Mouse (Mus musculus) ES-E14 (cell line): ENCODE data around the gene Slit3. TPM values are rescaled to one million over a fixed set of nuclear protein-coding genes. Genes with fewer than 3 reads are reported as not detected.

Experiments used
- DNase-seq: peaks from one replicate; pipeline ENCODE4 v3.0.0-alpha.2; 2013; ENCODE audit warnings: low read depth, low spot score
- H3K27ac ChIP-seq: 2 replicates; pipeline ENCODE4 v1.5.1; 2012; ENCODE audit warnings: low read depth, mild to moderate bottlenecking, low read length, moderate library complexity, mixed read lengths; ENCODE audit not compliant: poor library complexity, insufficient read depth, severe bottlenecking
- H3K36me3 ChIP-seq: 2 replicates; pipeline ENCODE4 v1.6.1; 2012; ENCODE audit warnings: mild to moderate bottlenecking, low read length, moderate library complexity, mixed read lengths; ENCODE audit not compliant: control insufficient read depth, poor library complexity, insufficient read depth, severe bottlenecking
- H3K4me1 ChIP-seq, 2 experiments: fragments of 150-350 bp in 1 of 2; sonication (generic) in 1 of 2; 2 replicates each; pipeline ENCODE4 v1.6.1; 2012; ENCODE audit warnings: low read length in 2 of 2, mild to moderate bottlenecking in 1 of 2, mixed read lengths in 1 of 2; ENCODE audit not compliant: control insufficient read depth in 2 of 2, insufficient read depth in 2 of 2, poor library complexity in 1 of 2
- H3K4me3 ChIP-seq, 2 experiments: fragments of 150-350 bp in 1 of 2; sonication (generic) in 1 of 2; 2 replicates each; pipeline ENCODE4 v1.5.1; 2012; ENCODE audit warnings: low read length in 2 of 2, low read depth in 1 of 2, mild to moderate bottlenecking in 1 of 2, mixed read lengths in 1 of 2; ENCODE audit not compliant: insufficient read depth in 1 of 2, poor library complexity in 1 of 2, severe bottlenecking in 1 of 2
- H3K9ac ChIP-seq: 2 replicates; pipeline ENCODE4 v1.6.1; 2012; ENCODE audit warnings: low read depth, mild to moderate bottlenecking, low read length, mixed read lengths; ENCODE audit not compliant: poor library complexity, insufficient read depth, severe bottlenecking
- H3K9me3 ChIP-seq: fragments of 150-350 bp; sonication (generic); 2 replicates; pipeline ENCODE4 v1.6.1; 2012; ENCODE audit warnings: low read depth, mild to moderate bottlenecking, low read length; ENCODE audit not compliant: control insufficient read depth, insufficient read depth
- CHD2 ChIP-seq: IDR thresholded peaks from 2 replicates; pipeline ENCODE4 v1.6.1; 2014; ENCODE audit warnings: mild to moderate bottlenecking, low read depth, low read length, inconsistent platforms
- HCFC1 ChIP-seq: IDR thresholded peaks from 2 replicates; pipeline ENCODE4 v1.6.1; 2012; ENCODE audit warnings: low read length, inconsistent platforms, borderline replicate concordance; ENCODE audit not compliant: insufficient read depth
- MAFK ChIP-seq: IDR thresholded peaks from 2 replicates; pipeline ENCODE4 v1.6.1; 2014; ENCODE audit warnings: mild to moderate bottlenecking, low read depth, low read length, inconsistent platforms; ENCODE audit not compliant: insufficient read depth
- ZC3H11A ChIP-seq: IDR thresholded peaks from 2 replicates; pipeline ENCODE4 v1.6.1; 2012; ENCODE audit warnings: low read depth, mild to moderate bottlenecking, inconsistent platforms, low read length, borderline replicate concordance
- ZNF384 ChIP-seq: IDR thresholded peaks from 2 replicates; pipeline ENCODE4 v1.6.1; 2012; ENCODE audit warnings: low read depth, low read length, inconsistent platforms
- in situ Hi-C, 2 experiments: fragments of 600-800 bp; cut with MboI; formaldehyde crosslinking; loops; one replicate each; pipeline ENCODE4 v1.15.1; 2025; ENCODE audit warnings: low sequenced_read_pairs in 2 of 2, inconsistent platforms in 1 of 2; ENCODE audit not compliant: unreplicated experiment in 2 of 2
- total RNA-seq: library from RNA; depleted of rRNA; stranded (reverse); fragments of 300-350 nt; gene quantifications from 2 replicates; pipeline ENCODE4 v1.2.3, GENCODE M21; 2012

Gene Slit3
- total RNA-seq, 1 experiment, result 3.7 TPM

- no peak overlapping the region for H3K27ac ChIP-seq
- peaks cover 0 to 3% of the 10 kb centered on the region in 2 experiments; a peak in 1 of 4 replicates for H3K4me1 ChIP-seq
- no peak for DNase-seq
- in situ Hi-C loops, result no loop called here
- H3K9ac ChIP-seq, result no peak overlapping the region
- TF ChIP-seq MAFK, result no peak
- TF ChIP-seq HCFC1, result no peak
- TF ChIP-seq ZC3H11A, result no peak
- no peak for TF ChIP-seq CHD2
- TF ChIP-seq ZNF384, result no peak
- no peak overlapping the region for H3K4me3 ChIP-seq
- H3K36me3 ChIP-seq, result no peaks in the 10 kb centered on the region
- no peaks in the 10 kb centered on the region for H3K9me3 ChIP-seq
Observed at GRCm38 (mm10) chr11:35088136-35088535, 32.9 kb upstream of the Slit3 start.

DNA sequence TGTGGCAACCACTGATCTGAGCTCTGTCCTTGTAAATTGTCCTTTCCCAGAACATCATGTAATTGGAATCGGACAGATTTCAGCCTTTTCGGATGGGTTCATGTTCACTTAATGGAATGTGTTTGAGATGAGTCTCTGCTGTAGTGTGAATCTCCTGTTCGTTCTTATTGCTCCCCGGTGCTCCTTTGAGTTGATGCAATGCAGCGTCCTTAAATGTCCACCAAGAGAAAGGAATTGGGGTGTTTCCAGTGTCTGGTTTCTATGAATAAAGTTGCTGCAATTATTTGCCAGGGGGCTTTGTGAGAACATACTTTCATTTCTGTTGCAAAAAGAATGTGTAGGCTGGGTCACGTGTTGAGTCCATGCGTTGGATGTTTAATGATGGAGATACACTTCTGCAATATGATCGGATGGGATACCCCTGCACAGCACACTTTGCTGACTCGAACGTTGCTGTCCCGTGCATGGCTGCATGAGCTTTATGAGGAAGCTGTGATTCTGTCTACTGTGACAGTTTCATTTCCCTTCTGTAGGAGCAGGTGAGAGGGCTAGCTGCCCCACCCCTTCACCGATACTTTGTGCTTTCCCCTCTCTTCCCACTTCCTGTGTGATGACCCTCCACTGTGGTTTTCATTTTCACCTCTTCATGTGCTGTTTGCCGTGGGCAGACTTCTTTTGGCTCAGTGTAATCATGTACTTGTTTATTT is 30.2 kb upstream of the Slit3 start:
- no peak for TF ChIP-seq ZC3H11A
- no peaks in the 10 kb centered on the region for H3K9me3 ChIP-seq
- in situ Hi-C loops, result no loop called here
- H3K4me1 ChIP-seq, result peaks cover 0 to 1% of the 10 kb centered on the region in 2 experiments; a peak in 1 of 4 replicates
- H3K9ac ChIP-seq, result no peak overlapping the region
- H3K27ac ChIP-seq, result no peak overlapping the region
- H3K4me3 ChIP-seq, result no peak overlapping the region
- DNase-seq, result no peak
- no peaks in the 10 kb centered on the region for H3K36me3 ChIP-seq

DNA sequence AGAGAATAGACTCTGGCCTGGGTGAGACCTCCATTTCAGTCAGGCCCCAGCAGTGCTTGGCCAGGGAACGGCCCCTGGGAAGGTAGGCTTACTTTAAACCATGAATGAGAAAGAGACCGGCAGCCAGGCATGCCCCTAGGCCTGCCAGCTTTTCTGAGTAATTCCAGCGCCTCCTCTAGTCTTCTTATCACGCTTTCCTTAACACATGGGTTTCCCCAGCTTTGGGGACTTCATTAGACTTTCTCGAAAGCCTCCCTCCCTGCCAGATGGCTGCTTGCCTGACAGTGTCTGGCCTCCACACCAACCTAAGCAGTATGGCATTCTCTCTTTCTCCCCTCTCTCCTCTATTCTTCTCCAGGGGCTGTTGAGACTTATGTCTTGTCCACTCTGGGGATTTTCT is 24.5 kb upstream of the Slit3 start:
- no peaks in the 10 kb centered on the region for H3K4me1 ChIP-seq
- in situ Hi-C loops, result no loop called here
- no peak for DNase-seq
- H3K9me3 ChIP-seq, result no peaks in the 10 kb centered on the region
- TF ChIP-seq MAFK (no peak), CHD2 (no peak), ZNF384 (no peak), ZC3H11A (no peak), HCFC1 (no peak)
- H3K36me3 ChIP-seq, result no peaks in the 10 kb centered on the region
- no peak overlapping the region for H3K9ac ChIP-seq
- no peak overlapping the region for H3K4me3 ChIP-seq
- no peak overlapping the region for H3K27ac ChIP-seq

GRCm38 (mm10) chr11:35109781-35110180 is 11.2 kb upstream of the Slit3 start:
- Histone ChIP-seq H3K36me3 (no peaks in the 10 kb centered on the region), H3K9ac (no peak overlapping the region)
- in situ Hi-C loops, result no loop called here

DNA sequence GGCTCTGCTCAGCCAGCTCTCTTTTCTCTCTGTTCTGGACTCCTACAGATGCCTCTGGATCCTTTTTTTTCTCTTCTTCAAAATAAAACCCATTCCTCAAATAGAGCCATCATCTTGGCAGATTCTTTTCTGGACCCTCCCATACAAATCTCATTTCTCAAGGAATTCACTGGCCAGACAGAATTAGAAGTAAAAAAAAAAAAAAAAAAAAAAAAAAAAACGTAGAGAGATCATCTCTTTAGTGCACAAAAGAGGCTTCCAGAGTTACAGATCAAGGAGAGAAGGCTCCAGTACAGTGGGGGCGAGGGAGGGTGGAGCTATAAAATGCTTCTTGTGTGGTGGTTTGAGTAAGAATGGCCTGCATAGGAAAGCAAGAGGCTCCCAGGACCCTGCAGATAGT is 10.2 kb upstream of the Slit3 start:
- Histone ChIP-seq H3K9me3 (no peaks in the 10 kb centered on the region), H3K9ac (no peak overlapping the region), H3K4me1 (no peaks in the 10 kb centered on the region), H3K36me3 (no peaks in the 10 kb centered on the region), H3K4me3 (no peak overlapping the region), H3K27ac (no peak overlapping the region)
- in situ Hi-C loops, result no loop called here
- no peak for TF ChIP-seq ZC3H11A
- peak; percentile 88 for TF ChIP-seq ZNF384
- DNase-seq, result no peak

More at GRCm38 (mm10) chr11:35109781-35110180, 11.2 kb upstream of the Slit3 start:
- no peak overlapping the region for H3K4me3 ChIP-seq
- DNase-seq, result no peak
- no peak overlapping the region for H3K27ac ChIP-seq
- no peak for TF ChIP-seq ZNF384
- TF ChIP-seq CHD2, result no peak
- no peak for TF ChIP-seq ZC3H11A
- TF ChIP-seq HCFC1, result no peak
- TF ChIP-seq MAFK, result no peak
- H3K9me3 ChIP-seq, result no peaks in the 10 kb centered on the region
- no peaks in the 10 kb centered on the region for H3K4me1 ChIP-seq
